Mouse (Mus musculus) layer of hippocampus, adult 9-11 months (tissue): ENCODE measurements at regions not wholly inside any gene's neighbourhood (a gene's known extent, or its start where the extent isn't known, plus 50 kb on each side); places are given as distances from the start of the nearest gene placed in this dataset.

ENCODE experiments used
- DNase-seq: peaks from one replicate; pipeline ENCODE4 v3.0.0; 2022

DNA sequence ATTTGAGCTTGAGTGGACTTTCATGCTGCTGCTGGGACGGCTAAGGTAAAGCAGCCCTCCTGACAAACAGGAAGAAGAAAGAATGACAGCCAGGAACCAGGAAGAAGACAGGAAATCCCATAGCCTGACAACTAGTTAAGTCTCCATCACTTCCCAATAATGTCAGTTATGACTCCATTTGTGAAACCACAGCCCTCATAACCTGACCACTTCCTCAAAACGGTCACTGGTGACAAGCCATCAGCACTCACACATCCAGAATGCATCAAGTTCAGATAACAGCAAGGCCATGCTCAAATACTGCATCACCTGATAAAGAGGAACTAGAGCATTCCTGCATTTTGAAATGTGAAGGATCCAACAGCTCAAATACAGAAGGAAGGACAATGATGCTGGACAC lies 288.3 kb downstream of the Zfp706 start:
- DNase-seq: no peak

DNA sequence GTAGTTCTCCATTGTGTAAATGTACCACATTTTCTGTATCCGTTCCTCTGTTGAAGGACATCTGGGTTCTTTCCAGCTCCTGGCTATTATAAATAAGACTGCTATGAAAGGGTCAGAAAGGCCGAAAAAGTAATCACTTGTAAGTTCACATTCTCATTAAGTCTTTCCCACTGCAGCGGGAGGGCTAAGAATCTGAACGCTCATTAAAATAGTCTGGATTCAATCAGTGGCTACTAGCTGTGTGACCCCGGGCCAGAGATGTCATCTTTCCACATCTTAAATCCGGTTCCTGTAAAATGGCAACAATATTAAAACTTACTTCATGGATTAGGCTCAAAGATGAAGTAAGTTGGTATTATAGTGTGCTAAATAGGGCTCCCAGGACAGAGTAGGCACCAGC lies 289.7 kb downstream of the Zfp706 start:
- DNase-seq: no peak

DNA sequence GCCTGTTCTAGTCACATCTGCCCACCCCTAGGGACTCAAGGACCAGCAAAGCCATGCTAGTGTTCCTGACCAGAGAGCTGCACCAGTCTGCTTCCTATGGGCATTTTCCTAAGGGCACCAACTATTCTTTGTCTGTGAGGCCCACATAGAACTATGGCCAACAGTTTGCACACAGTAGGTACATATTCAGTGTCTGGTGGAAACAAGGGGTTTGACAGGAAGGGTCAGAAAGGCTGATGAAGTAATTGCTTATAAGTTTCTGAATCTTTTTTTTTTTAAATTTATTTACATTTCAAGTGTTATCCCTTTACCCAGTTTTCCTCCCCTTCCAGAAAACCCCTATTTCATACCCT lies 290.9 kb downstream of the Zfp706 start:
- DNase-seq: no peak

DNA sequence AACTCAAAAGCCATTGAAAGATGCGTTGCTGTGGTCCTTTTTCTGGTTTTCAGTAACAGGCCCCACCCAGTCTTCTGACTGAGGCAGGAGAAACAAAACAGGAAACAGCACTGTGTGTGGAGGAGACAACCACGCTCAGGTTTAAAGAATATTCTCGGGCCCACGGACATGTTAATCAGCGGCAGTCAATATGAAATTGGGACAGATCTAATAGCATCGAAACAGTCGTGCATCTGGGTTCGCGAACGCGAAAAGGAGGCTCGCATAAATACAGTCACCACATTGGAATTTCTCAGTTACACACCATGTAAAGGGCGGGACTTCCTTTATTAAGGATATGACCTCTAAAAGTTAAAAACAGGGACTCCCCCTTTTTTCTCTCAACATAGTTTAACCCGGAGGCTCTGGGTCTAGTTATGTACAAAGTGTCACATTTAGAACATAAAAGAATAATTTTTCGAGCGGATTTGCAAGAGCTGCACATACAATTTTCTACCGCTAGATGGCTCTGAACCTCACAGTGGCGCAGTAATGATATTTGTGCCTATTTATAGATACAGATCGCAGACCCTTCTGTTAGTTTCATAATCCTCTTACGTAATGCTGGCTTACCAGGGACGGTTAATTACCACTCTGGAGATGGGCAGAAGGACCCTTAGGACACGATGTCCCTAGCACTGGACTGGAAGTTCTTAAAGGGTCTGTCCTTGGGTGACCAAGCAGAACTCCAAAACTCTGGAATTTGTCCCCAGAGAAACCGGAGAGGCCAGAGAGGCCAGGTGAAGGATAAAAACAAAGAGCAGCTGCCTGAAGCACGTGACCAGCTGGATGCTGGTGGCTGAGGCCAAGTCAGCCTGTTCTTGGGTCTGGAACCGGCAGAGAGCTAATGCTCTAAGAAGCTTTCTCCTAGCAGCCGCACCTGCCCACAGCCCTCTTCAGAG lies 291.6 kb downstream of the Zfp706 start:
- peak; percentile 87 for DNase-seq

DNA sequence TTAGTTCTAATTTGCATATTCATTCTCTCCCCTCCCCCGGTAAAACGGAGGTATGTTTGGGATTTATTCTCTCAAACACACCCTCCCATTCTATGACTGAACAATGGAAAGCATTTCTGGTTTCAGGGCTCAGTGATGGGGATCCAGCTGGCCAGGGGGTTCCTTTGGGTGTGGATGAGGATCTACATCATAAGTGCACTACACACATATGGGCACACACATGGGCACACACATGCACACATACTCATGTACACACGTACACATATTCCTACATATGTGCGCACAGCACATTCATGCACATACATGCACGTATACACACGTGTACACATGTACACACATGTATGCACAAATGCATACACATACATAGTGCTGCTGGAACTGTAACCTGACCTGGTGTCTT lies 292.4 kb downstream of the Zfp706 start:
- DNase-seq: no peak

DNA sequence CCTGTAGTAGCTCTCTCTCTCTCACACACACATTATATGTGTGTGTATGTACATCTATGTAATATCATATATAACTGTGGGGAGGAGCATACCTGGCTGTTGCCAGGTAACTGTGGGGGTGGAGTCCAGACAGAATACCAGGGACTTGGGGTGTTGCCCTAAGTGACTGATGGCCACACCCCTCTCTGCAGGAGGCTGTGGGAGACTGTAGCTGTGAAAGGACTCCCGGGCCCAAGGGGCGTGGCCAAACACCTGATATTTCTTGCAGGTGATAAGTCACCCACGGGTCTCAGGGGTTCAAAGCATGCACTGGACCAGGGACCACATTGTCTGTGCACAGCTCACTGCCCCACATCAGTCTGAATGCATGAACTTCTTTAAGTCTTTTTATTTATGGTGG lies 297.8 kb downstream of the Zfp706 start:
- DNase-seq: no peak

DNA sequence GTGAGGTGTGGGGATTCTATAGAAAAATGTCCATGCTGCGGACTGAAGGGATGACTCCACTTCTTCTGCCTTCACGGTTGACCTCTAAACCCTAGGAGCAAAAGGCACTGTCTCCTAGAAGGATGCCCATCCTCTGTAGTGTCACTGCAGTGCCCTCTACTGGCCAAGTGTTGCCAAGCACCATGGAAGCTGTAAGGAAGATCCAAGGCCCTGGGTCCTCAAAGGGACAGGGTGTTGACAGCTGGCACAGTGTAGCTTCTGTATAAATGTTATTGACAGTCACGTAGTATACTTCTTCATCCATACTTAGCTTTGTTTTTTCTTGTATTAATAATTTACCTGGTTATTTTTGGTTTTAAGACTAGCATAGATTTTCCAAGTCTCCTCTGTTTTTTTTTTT lies 299.1 kb downstream of the Zfp706 start:
- DNase-seq: peak; percentile 64

DNA sequence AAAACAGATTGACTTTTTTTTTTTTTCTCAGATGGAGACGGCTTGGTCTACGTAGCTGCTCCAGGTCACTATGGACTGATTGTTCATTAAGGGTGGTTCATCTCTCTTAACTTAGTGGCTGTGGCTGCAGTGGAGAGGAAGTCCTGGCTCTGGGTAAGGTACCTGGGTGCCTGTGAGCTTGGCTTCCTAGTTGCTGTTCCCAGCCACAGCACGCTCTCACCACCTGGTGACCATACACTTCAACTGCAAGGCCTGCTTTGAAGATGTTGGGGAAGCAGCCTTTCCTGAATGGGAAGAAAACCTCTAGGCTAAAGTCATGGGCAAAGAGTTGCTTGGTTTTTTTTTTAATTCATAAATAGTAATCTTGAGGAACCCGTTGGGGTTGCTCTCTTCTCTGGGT lies 301.6 kb downstream of the Zfp706 start:
- peak; percentile 57 for DNase-seq

DNA sequence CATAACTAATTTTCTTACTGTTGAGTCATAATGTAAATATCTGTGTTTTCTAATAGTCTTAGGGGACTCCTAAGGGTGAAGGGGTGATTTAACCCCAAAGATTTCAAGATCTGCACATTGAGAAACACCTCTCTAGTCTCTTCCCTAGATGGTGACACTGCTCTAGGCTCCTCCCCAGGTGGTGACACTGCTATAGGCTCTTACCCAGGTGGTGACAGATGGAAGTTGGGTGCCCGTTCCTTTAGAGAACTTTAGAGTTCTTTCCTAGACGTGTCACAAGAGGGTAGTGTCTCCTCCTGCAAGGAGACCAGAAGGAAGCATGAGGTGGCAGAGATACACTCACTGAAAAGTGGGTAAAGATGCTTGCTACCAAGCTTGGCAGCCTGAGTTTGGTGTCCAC lies 302.2 kb downstream of the Zfp706 start:
- DNase-seq: no peak

DNA sequence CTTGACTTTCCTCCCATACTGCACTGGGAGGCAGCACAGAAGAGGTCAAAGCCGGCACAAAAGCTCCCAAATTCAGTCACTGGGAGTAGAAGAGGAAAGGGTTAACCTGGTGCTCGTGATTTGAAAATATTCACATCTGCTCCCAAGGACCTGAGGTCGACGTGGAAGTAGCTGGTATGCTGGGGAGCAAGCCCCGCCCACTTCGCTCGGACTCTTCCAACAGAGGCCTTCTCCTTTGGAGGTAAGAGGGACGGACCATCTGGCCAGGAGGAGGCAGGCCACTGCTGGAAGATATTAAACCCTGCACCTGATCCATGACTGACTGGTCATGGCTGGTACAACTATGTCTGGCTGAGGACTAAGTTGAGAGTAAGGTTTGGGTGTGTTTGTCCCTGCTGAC lies 305.7 kb downstream of the Zfp706 start:
- DNase-seq: no peak

DNA sequence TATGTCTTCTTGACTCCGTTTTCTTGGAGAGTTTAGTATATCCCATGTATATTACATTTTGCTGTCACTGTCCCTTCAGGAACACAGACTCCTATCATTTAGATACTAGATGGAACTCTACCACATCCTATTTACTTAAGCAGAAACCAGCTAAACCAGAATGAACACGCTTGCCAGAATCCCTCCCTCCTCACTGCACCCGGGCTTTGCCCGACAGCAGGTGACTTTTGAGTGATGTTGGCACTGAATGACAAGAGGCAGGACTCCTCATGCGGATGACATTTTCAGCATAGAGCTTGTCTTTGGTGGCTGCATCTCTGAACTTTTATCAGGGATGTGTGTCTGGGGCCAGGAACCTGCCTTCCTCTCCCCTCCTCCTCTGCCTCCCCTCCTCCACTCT lies 307.4 kb downstream of the Zfp706 start:
- no peak for DNase-seq

DNA sequence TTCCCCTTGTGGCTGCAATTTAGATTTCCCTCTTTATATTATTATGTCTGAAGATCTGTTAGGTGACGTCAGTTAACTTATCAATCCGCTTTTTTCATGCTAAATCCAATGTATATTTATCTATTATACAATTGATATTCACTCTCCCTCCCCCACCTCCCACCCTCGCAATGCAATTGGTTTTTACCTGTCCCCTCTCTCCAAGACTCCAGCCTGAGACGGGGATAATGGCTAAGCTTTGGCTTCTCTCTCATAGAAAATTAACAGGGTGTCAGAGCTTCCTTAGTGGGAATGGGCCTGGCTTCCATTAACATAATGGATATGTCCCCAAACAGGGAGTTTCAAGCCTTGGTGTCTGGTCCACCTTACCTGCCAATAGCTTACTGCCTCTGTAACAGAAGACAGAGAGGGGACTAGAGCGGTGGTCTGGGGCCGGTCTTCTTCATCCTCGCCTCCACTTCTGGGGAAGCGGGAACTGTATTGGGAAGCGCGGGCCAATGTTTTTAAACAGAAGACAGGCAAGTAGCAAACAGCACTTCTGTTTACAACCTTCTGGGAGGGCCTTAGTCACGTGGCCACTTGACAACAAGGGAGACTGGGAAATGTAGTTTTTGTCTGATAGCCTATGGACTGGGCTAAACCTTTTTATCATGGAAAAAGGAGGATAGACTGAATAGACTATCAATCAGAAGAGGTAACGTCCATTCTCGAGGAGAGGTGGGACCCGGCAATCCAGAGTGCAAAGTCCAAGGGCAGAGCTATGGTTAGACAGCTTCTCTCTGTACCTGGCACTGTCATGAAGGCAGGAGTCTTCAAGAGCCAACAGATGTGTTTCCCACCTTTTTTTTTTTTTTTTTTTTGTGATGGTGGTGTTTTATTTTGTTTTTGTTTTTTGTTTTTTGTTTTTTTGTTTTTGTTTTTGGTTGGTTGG lies 312.1 kb downstream of the Zfp706 start:
- peak; percentile 57 for DNase-seq

DNA sequence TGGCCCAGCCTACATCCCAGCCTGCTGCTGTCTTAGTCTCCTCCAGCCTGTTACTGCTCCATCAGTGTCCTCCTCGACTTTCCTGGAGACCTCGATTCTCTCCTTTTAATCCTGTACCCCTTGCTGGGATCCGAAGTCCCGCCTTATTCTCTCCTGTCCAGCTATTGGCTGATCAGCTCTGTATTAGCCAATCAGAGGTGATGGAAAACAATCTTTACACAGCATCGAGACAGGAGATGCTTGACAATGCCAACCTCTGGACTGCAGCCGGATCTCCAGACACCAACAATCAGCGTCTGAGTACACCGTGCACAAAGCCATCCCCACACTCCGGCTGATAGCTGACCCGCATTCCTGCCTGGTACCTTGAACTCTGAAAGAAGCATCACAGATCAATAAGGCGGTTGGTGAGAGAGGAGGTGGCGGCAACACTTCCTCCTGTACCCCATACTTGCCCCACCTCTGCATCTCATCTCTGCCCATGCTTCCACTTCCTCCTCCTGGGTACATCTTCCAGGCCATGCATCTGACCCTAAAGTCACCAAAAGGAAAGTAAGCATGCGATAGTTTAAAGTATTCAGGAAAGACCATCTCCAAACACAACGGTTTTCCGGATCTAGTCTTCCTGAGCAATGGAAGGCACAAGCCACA lies 316.4 kb downstream of the Zfp706 start:
- no peak for DNase-seq

DNA sequence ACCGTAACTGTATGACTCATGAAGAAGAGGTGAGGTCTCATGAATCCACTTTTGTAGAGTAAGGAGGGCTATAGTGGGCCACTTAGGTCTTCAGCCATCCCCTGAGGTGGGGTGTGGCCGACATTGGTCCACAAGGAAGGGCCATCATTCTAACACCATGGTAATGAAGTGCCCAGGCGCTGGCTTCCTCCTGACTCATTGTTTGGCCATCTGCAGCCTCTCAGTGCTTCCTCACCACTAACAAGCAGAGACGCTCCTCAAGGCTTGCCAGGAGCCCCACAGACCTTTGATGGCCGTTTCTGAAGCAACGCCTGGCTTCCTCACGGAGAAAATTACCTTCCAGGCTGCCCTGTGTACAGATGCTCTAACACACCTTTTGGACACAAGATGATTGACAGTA lies 317.7 kb downstream of the Zfp706 start:
- no peak for DNase-seq

DNA sequence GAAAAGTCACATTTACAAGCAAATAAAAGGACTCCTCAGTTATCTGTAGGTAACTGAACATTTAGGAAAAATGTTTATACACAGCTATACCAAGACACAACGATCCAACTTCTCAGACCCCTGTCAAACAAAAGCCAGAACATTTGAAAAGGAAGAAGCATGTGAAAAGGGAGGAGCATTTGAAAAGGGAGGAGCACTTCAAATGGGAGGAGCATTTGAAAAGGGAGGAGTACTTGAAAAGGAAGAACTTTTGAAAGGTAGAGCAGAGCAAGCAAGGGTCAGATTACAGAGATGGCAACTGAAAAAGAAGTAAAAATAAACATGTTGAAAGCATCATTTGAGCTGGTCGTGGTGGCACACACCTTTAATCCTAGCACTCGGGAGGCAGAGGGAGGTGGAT lies 318.3 kb downstream of the Zfp706 start:
- DNase-seq: no peak

DNA sequence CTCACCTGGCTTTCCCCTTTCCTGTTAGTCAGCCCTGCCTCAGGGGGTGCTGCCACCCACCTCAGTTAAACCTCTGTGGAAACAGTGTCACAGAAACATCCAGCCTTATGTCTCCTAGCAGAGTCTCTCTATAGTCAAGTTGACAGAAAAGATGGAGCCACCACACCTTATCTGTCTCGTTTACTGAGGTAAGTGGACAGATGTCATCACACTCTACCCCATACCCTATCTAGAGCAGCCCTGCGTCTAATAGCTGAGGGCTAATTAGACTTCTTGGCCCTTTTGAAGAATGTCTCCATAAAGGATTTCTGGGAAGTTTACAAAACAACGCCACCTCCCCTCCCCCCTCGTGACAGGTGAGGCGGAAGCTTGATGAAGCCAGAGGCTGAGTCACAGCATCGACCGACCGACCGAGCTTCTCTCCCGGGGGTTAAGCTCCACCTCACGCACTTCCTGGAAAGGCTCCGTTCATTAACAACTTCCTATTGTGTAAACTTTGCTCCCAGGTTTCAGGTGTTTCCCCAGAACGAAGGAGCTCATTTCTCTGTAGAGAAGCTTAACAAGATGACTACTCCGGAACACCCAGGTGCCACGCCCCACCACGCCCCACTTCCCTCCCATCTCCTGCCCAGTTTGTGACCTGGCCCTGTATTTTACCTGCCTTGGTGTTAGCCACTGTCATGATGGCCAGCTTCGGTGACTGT lies 319.4 kb downstream of the Zfp706 start:
- no peak for DNase-seq

DNA sequence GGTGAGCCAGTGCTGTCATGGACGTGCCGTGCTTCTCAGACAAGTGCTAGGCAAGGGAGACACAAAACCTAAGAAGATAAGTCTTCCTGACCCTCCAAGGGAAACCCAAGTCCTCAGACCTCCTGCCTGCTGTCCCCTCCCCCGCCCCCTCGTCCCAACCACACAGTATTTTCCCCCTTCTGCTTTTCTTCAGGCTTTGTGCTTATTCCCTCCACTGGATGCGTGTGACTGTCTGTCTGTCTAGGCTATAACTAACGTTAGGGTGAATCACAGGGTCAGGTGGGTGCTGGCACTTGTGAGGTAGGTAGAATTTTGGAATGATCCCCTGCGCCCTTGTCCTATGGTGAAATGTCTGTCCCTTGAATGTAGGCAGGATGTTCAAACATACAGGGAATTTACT lies 322.9 kb downstream of the Zfp706 start:
- no peak for DNase-seq

DNA sequence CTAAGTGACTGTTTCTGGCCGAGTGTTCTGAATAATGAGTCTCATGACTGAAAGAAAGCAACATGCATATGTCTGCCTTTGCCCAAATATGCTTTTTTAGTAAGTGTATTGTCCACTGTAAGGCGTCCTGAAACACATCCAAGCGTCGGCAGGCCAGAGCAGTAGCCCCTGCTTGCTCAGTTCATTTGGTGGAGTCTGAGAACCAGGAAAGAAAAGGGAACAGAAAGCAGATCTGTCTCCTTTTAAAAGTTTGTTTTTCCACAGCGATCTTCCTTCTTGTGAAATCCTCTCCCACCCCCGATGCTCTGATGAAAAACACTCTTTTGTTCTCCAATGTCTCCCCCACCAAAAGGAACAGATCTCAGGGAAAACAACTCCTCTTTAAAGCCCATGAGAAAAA lies 324.7 kb downstream of the Zfp706 start:
- no peak for DNase-seq

DNA sequence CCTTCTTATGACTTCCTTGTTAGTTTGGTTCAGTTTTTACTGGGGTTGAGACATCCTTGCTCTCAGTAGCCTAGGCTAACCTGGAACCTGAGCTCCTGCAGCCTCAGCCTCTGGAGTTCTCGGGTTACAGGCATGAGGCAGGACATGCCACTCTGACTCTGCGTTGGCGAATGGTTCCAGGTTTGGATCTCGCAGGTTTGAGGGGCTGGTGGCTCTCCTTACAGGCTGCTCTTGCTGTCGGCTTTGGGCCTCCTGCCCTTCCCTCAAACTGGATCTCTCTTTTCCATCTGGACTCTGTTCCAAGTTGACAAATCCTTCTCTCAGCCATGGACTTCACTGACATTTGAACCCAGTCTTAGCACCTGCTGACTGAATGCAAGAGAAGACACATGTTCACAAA lies 325.4 kb downstream of the Zfp706 start:
- no peak for DNase-seq

DNA sequence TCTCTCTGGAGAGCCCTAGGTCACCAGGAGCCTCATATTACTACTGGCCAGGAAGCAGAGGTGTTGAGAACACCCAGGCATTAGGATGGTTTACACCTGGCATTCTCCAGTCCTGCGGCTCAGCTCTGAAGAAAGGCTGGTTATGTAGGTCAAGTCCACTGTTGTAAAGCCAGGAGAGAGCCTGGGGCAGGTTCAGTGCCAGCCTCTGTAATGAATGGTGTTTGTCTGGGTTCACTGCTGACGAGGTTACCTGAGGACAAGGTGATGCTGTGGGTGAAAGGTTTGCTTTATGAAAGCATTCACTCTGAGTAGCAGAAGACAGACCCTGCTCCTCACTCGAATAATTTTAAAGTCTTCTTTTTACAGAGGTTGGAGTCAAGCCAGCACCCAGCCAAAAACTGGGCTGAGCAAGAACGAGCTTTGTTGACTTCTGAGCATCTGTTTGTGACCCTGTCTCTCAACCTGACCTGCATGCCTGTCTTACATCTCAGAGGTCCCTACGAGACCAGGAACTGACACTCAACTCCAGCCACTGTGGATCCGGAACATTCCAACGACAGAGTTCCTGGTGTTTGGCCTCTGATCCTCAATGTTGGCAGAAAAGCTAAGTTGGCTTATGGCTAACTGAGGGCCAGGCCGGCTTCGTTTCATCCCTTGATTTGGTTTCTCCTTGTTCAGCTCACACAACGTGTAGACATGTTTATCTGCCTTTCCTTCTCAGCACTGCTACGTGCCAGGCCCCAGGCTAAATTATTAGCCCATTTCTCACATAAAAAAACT lies 327.0 kb downstream of the Zfp706 start:
- no peak for DNase-seq

DNA sequence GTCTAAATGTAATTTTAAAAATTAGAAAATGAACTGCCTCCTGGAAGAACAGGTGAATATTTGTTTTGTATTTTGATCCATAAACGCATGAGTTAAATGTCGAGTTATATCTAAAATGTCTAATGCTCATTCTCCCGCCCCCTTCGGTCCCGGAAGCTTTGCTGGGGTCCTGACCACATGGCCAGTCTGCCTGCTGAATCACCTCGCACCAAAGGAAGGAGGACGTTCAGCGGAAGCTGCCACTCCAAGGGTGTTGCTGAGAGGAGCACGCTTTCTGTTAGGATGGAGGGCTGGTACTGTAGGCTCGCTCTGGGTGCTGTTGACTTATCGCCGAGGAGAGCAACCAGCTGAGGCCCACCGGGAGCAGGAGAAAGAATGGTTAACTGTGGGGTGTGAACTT lies 328.0 kb downstream of the Zfp706 start:
- no peak for DNase-seq

DNA sequence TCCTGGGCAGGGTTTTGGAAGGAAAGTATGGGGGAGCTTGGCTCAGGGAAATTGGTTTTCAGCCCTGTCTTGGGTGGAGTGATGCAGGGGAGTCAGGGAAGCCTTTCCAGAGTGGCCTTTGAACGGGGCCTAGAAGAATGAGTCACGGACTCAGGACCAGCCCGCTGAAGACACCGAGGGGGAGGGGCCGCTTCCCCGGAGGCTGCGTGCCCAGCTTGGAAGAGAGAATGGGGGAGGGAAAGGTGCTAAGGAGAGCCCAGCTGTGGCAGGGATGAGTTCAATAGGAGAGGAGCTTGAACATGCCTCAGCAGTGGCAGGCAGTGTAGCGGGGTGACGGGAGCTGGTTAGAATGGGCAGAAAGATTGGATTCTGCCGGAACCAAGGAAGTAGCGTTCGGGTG lies 337.8 kb downstream of the Zfp706 start:
- no peak for DNase-seq
